Mouse (Mus musculus): ENCODE data around the gene Dnaaf3.
"Not testable (repeated sequence)": the region's sequence is repeated elsewhere in the genome, so short reads cannot be mapped to it uniquely, and the experiment has no call there.

The Dnaaf3 gene

GRCm38 (mm10) chr7:4532005-4532729, at the start of gene Dnaaf3:
Gene Dnaaf3 (minus strand): TSS chr7:4532453.
- DNase-seq, result no peak

GRCm38 (mm10) chr7:4581481-4581880, 49.2 kb upstream of the Dnaaf3 start:
- not testable (repeated sequence) for DNase-seq

DNA sequence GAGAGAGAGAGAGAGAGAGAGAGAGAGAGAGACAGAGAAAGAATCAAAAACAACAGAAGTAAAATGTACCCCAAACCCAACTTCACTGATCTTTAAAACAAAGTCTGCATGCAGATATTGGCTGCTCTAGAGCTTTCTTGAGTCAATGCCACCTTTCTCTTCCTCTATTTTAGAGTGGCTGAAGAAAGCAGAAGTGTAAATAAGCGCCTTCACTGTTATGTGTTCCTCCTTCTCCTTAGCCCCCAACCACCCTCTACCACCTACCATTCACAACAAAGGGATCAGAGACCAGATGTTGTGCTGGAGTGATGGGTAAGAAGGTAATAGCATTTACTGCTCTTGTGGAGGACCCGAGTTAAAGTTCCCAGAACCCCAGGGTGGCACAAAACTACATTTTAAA, 40.1 kb upstream of the Dnaaf3 start:
- DNase-seq, result not testable (repeated sequence)

DNA sequence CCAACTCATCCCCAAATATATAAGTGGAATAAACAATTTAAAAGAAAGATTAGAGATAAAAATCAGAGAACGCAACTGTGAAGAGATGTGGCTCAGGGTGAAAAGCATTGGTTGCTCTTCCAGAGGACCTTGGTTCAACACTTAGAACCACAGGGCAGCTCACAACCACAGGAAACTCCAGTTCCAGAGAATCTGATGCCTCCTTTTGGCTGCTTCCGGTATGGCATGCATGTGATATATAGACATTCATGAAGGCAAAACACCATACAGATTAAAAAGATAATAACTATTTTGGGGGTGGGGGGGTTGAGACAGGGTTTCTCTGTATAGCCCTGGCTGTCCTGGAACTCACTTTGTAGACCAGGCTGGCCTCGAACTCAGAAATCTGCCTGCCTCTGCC, 30.4 kb upstream of the Dnaaf3 start:
- DNase-seq, result no peak

DNA sequence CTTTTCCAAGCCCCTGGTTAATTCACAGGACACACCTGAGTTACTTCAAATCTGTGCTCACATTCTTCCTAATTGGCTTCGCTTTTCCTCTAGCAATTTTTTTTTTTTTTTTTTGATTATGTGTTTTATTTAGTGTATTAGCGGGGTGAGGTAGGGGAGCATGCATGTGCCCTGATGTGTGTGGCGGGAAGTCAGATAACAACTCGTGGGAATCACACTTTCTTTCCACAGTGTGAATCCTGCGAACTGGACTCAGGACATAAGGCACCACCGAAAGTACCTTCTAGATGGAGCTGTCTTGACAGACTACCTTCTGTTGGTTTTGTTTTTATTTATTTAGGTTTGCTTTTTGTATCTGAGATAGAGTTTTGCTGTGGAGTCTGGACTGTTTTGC, 24.9 kb upstream of the Dnaaf3 start:
- no peak for DNase-seq

DNA sequence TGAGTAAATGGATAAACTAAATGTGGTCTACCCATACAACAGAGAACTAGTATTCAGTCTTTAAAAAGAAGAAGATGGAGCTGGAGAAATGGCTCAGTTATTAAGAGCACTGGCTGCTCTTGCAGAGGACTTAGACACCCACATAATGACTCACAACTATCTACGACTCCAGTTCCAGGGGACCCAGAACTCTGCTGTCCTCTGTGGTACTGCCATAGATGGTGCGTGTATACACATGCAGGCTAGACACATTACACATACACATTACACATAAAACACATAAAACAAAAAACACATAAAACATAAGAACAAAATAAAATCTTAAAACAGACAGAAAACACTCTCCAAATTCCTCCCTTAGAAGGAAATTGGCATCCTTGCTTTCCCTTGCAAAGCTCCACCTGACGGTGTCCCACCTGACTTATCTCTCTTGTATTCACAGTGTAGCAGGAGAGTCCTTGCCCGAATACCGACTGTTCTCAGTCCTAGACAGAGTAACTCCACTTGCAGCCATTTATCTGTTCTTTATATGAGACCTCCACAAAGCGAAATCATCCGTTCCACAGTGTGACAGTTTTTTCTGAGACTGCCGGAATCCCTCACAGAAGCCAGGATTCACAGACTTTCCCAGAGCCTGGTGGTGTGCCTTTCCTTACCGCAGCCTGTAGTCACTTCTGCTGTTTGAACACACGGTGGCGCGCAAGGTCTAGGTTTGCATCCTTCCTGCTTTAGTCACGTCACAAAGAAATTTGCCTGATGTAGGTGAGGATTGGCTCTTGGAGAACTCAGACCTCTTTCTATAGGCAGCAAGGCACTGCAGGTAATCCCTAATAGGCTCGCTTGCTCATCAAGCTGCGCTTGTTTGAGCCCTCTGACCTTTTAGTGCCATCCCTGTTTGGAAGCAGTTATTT, 24.3 kb upstream of the Dnaaf3 start:
- DNase-seq, result peak; percentile 74

DNA sequence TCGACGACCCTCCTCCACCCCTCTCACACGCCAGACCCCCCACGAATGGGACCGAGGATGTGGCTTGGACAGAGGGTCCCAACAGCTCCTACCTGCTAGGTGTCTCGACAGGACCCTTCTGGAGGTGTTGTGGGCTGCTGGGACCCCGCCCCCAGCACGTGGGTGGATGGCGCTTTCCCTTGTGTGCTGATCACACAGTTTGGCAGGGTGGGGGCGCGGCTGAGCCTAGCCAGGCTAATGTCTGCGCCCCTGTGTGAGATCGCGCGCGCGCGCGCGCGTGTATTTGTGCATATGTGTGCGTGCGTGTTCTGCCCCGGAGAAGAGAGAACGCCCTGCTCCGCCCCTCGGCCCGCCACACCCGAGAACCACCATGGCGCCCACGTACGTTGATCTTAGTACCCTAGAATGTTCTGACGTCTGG, 15.0 kb upstream of the Dnaaf3 start, which contains the start of gene Syt5:
Gene Syt5 (minus strand): TSS at position 321 of the 421 bp plus-strand sequence.
- peak; percentile 83 for DNase-seq

GRCm38 (mm10) chr7:4546591-4547131, 14.4 kb upstream of the Dnaaf3 start:
- DNase-seq, result peak; percentile 97

GRCm38 (mm10) chr7:4546050-4546449, 13.8 kb upstream of the Dnaaf3 start:
- DNase-seq, result no peak

- DNase-seq, result no peak
These were observed 9.8 kb upstream of the Dnaaf3 start for GRCm38 (mm10) chr7:4542013-4542412.

DNA sequence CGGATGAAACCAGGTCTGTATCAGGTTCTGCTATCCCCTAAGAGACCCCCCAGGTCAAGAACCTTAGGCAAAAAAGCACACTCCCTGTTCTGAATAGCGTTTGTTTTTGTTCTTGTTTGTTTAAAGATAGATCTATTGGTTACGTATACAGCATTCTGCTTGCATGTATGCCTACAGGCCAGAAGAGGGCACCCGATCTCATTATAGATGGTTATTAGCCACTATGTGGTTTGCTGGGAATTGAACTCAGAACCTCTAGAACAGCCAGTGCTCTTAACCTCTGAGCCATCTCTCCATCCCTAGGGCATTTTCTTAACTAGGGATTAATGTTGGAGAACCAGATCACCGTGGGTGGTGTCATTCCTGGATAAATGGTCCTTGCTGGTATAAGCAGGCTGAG, 9.1 kb upstream of the Dnaaf3 start:
- no peak for DNase-seq

- DNase-seq, result no peak
These were observed 6.8 kb upstream of the Dnaaf3 start for GRCm38 (mm10) chr7:4539019-4539418.

DNA sequence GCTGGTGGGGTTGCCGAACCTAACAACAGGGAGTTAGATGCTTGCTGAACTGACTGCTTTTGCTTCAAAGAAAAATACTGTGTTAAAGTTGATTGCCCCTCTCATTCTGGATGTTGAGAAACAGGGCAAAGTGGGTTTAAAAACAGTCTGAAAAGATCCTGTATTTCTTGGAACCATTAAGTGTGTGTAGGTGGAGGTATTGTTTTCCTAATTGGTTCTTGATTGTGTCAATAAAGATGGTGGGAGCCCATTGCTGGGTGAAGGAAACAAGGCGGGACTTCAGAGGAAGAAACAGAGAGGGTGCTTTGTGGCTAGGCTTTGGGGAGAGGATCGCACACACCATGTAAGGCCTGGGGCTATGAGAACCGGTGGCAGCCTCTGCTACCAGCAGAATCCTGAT, 4.9 kb upstream of the Dnaaf3 start:
- DNase-seq, result no peak

- DNase-seq, result no peak
These were observed 4.1 kb upstream of the Dnaaf3 start for GRCm38 (mm10) chr7:4536369-4536768.

DNA sequence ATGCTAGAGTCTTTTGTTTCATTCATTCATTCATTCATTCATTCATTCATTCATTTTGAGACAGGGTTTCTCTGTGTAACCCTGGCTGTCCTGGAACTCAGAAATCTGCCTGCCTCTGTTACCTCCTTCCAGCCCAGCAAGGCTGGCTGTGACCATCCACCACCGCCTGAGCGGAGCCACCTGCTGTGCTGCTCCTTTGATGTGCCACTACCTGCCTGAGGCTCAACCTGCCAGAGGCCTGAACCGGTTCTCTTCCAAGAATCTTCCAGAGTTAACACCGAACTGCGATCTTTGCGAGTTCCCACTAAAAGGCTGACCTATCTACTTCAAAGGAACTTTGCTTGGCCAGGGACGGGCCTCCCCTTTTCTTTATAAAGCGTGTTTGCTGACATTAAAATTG, 2.1 kb downstream of the Dnaaf3 start:
- not testable (repeated sequence) for DNase-seq

GRCm38 (mm10) chr7:4527302-4527689, 5.0 kb downstream of the Dnaaf3 start:
- DNase-seq, result no peak

GRCm38 (mm10) chr7:4526341-4527301, 5.6 kb downstream of the Dnaaf3 start:
- DNase-seq, result peak; percentile 74

- DNase-seq, result not testable (repeated sequence)
These were observed 7.9 kb downstream of the Dnaaf3 start, which contains the start of gene Tnni3 for GRCm38 (mm10) chr7:4524212-4524922. Gene Tnni3 (minus strand): TSS chr7:4524229.

GRCm38 (mm10) chr7:4523205-4524130, 8.8 kb downstream of the Dnaaf3 start:
- no peak for DNase-seq

- no peak for DNase-seq
These were observed 10.0 kb downstream of the Dnaaf3 start for GRCm38 (mm10) chr7:4522292-4522691.

All from layer of hippocampus, adult 9-11 months (tissue).